Mouse (Mus musculus) heart, adult 2 months (tissue): Measurements from ENCODE around the gene Msln. TPM values are rescaled to one million over a fixed set of nuclear protein-coding genes. Genes with fewer than 3 reads are reported as not detected.

Experiments
- DNase-seq, 2 experiments: peaks; one replicate each; pipeline ENCODE4 v3.0.0; 2021
- H3K27ac ChIP-seq: fragments of 200-600 bp; 2 replicates; pipeline ENCODE4 v1.8.1; 2022
- H3K27me3 ChIP-seq: fragments of 200-500 bp; 2 replicates; pipeline ENCODE4 v1.6.1; 2012; ENCODE audit warnings: mild to moderate bottlenecking, low read length, inconsistent platforms, mixed read lengths; ENCODE audit not compliant: control insufficient read depth, insufficient read depth
- H3K36me3 ChIP-seq: fragments of 200-500 bp; 2 replicates; pipeline ENCODE4 v1.6.1; 2012; ENCODE audit warnings: low read length, inconsistent platforms; ENCODE audit not compliant: control insufficient read depth, insufficient read depth
- H3K4me1 ChIP-seq: fragments of 200-500 bp; 2 replicates; pipeline ENCODE4 v1.6.1; 2011; ENCODE audit warnings: low read length; ENCODE audit not compliant: control insufficient read depth, insufficient read depth
- H3K4me3 ChIP-seq: fragments of 200-600 bp; 2 replicates; pipeline ENCODE4 v1.8.1; 2022
- H3K79me2 ChIP-seq: fragments of 200-500 bp; replicated peaks from 2 replicates; pipeline ENCODE4 v1.6.1; 2012; ENCODE audit warnings: mild to moderate bottlenecking, inconsistent platforms, low read length, moderate library complexity, mixed read lengths; ENCODE audit not compliant: control insufficient read depth, insufficient read depth
- H3K9ac ChIP-seq: fragments of 200-500 bp; 2 replicates; pipeline ENCODE4 v1.6.1; 2012; ENCODE audit warnings: low read depth, mild to moderate bottlenecking, control low read depth, inconsistent platforms, low read length, mixed read lengths
- CTCF ChIP-seq: fragments of 200-600 bp; IDR thresholded peaks from 2 replicates; pipeline ENCODE4 v1.8.1; 2022; ENCODE audit warnings: antibody characterized with exemption, mild to moderate bottlenecking, moderate library complexity
- EP300 ChIP-seq: fragments of 200-500 bp; IDR thresholded peaks from 2 replicates; pipeline ENCODE4 v1.6.1; 2011; ENCODE audit warnings: low read depth, low read length, control low read depth; ENCODE audit not compliant: insufficient read depth
- POLR2A ChIP-seq: fragments of 200-500 bp; IDR thresholded peaks from 2 replicates; pipeline ENCODE4 v1.6.1; 2011; ENCODE audit warnings: mild to moderate bottlenecking, low read depth, low read length, control low read depth; ENCODE audit not compliant: insufficient read depth
- whole genome bisulfite sequencing: fragments of 180-500 bp; shearing (Covaris S2); methylation state at CpG from one replicate; pipeline ENCODE4 v1.1.7; 2018; 5-methylcytosine and 5-hydroxymethylcytosine counted together
- intact Hi-C: fragments of 180-260 bp; cut with DNase I; formaldehyde crosslinking; loops from one replicate; pipeline ENCODE4 v1.15.1; 2025
- polyA plus RNA-seq: library from polyadenylated mRNA; depleted of rRNA; stranded (reverse); fragments of >200 nt; gene quantifications from 2 replicates; pipeline ENCODE4 v1.2.3, GENCODE M21; 2012
- total RNA-seq, 2 experiments: library from RNA; stranded (reverse); gene quantifications; 2 replicates each; pipeline ENCODE4 v1.2.3; 2021

Gene Msln
- total and polyA plus RNA-seq, 3 experiments = 13.2 to 24.7 (median 16.6) TPM

DNA sequence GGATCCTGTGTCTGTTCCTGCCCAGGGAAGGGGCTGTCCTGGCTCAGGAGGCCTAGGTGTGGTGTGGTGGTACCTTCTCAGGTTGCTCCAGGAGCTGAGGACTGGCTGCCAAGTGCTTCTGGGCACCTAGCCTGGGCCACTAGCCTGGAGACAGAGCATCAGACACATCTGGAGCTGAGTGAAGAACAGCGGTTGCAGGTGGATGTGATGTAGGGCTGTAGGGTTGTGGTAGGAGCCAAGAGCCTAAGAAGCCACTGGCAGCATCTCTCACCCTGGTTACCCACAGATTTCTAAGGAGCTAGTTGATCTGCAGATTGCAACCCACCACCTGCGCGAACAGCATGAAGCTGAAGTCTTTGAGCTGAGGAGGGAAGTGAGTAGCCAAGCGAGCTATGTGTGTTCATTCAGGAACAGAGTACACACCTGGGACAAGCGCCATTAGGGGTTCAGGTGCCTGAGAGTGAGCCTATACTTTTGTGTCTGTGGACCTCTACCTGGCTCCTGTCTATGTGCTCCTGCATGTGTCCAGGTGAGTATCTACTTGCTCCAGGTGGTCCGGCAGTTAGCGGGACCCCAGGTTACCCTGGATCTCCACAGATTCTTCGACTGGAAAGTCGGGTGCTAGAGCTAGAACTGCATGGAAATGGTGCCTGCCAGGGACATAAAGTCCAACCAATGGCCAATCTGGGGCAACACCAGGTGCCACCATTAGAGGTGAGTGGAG lies 32.8 kb upstream of the Msln start:
- H3K79me2 ChIP-seq = no peaks in the 10 kb centered on the region
- 88% methylated on average over 9 of the region's 9 CpGs for WGBS
- no peaks in the 10 kb centered on the region for H3K36me3 ChIP-seq
- intact Hi-C loops = no loop called here
- H3K4me3 ChIP-seq = no peak overlapping the region
- H3K4me1 ChIP-seq = peaks cover 4% of the 10 kb centered on the region
- no peaks in the 10 kb centered on the region for H3K27me3 ChIP-seq
- TF ChIP-seq POLR2A (no peak), EP300 (no peak), CTCF (no peak)
- H3K9ac ChIP-seq = no peak overlapping the region
- H3K27ac ChIP-seq = no peak overlapping the region
- DNase-seq = peak in 1 of 2 experiments; percentile 19

DNA sequence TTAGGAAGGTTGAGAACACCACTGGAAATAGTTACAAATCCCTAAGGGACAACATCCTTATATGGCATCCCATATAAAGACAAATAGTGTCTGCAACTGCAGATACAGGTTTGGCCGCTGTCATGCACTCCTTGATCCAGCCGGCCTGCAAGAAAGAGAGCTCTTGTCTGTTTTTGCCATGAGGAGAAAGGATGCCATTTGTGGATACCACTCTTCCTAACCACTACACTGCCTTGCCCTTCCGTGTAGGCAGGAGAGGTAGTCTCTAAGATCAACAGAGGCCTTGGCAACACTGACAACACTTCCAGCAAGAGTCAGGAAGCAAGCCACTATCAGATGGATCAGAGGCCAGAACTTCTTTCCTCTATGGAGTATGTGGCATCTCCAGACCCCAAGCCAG lies 32.1 kb upstream of the Msln start, which contains the start of gene Ccdc78:
Ccdc78 (plus strand) TSS at position 301 of the 400 bp plus-strand sequence.
- peak within 1 kb of the TSS; percentile 37; the same call in 1 of the 2 replicates for H3K9ac ChIP-seq
- peak in 1 of 2 experiments; percentile 14 for DNase-seq
- no peak for TF ChIP-seq CTCF
- no peak for TF ChIP-seq EP300
- TF ChIP-seq POLR2A = no peak
- 48% methylated on average over 3 of the region's 3 CpGs for WGBS
- H3K4me3 ChIP-seq = peak within 1 kb of the TSS; percentile 91
- H3K27me3 ChIP-seq = no peaks in the 10 kb centered on the region
- no peaks in the 10 kb centered on the region for H3K79me2 ChIP-seq
- H3K4me1 ChIP-seq = peaks cover 2% of the 10 kb centered on the region
- H3K36me3 ChIP-seq = no peaks in the 10 kb centered on the region
- H3K27ac ChIP-seq = peak within 1 kb of the TSS; percentile 85
- intact Hi-C loops = no loop called here

DNA sequence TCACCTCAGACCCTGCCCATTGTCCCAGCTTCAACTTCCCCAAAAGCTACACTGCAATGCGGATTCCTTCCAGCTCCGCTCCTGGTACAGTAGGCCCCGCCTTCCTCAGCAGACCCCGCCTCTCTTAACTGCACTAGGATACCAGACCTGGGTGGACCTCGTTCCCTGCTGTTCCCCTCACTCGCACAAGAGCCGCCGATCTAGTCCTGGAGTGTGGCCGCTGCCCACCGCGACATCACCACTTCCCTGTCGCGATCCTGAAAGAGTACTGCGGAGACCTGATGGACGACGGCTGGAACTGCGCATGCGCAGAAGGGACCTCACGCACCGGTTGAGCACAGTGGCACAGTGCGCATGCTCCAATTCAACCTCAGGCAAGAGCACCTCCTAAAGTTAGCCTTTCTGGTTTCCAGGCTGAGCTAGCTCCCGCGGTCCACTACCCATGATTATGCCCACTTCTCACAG lies 31.1 kb upstream of the Msln start, which contains the start of gene Haghl:
Haghl (minus strand) TSS at position 393 of the 465 bp plus-strand sequence.
- Histone ChIP-seq H3K4me3 (peak within 1 kb of the TSS; percentile 91), H3K27me3 (no peaks in the 10 kb centered on the region), H3K79me2 (no peaks in the 10 kb centered on the region), H3K4me1 (peaks cover 2% of the 10 kb centered on the region; the same call in 1 of the 2 replicates), H3K36me3 (no peaks in the 10 kb centered on the region), H3K9ac (peak within 1 kb of the TSS; percentile 60), H3K27ac (peak within 1 kb of the TSS; percentile 85)
- DNase-seq = peak; percentile 93 to 96
- no peak for TF ChIP-seq EP300
- TF ChIP-seq POLR2A = peak; percentile 89
- TF ChIP-seq CTCF = peak; percentile 37
- intact Hi-C loops = no loop called here
- under 1% methylated on average over 23 of the region's 23 CpGs for WGBS

DNA sequence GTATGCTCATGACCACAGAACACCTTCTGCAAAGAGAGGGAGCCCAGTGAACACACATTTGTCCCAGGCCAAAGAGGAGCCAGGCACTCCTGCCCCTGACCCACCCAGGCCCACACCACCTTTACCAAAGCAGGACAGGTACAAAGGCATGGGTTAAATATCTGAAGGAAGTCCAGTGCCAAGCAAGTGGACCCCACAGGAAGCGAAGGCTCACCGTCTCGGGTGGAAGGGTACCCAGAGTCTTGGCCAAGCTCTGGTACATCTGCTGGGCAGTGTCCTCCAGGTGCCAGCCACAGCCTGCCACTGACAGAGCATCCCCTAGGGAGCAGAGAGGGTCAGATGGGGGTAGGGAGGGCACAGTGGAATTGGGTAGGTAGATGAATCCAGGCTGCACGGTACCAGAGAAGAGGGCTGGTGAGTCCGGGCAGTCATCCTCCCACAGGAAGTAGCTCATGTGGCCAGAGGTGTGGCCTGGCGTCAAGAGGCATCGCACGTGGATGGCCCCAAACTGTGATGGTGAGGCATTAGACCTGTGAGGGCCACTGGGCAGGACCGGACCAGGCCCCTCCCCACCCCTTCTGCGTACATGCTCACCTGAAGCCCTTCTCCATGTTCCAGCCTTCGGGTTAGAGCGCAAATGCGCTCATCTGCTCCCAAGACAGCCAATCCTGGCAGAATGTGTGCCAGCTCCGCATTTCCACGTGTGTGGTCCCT lies 29.8 kb upstream of the Msln start:
- no peaks in the 10 kb centered on the region for H3K79me2 ChIP-seq
- H3K4me3 ChIP-seq = no peak overlapping the region
- TF ChIP-seq EP300 = no peak
- peak; percentile 39; the same call in 1 of the 2 replicates for TF ChIP-seq POLR2A
- no peaks in the 10 kb centered on the region for H3K27me3 ChIP-seq
- peaks cover 2% of the 10 kb centered on the region; the same call in 1 of the 2 replicates for H3K4me1 ChIP-seq
- WGBS = 76% methylated on average over 15 of the region's 15 CpGs
- peak in 1 of 2 experiments; percentile 25 for DNase-seq
- H3K27ac ChIP-seq = no peak overlapping the region
- H3K36me3 ChIP-seq = no peaks in the 10 kb centered on the region
- intact Hi-C loops = no loop called here
- no peak overlapping the region for H3K9ac ChIP-seq

DNA sequence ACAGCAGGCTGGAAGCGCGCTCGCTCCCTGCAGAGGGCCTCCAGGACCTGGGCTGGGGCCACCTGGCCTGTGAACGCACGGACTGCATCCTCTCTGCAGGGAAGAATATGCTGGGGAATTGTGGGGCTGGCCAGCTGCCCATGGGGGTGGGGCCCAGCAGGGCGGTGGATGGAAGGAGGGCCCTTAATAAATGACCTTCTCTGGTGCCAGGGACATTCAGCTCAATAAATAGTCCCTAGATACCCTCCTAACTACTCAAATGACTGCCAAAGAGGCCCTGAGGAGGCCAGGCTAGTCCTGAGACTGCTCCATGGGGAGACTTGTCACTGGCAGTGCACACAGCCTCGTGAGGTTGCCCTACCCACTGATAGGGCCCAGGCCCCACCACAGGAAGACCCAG lies 28.9 kb upstream of the Msln start:
- TF ChIP-seq EP300 = no peak
- TF ChIP-seq POLR2A = no peak
- no peak for TF ChIP-seq CTCF
- no peak overlapping the region for H3K9ac ChIP-seq
- H3K36me3 ChIP-seq = no peaks in the 10 kb centered on the region
- no peak overlapping the region for H3K4me3 ChIP-seq
- 39% methylated on average over 7 of the region's 7 CpGs for WGBS
- H3K27ac ChIP-seq = no peak overlapping the region; the same call in 1 of the 2 replicates
- intact Hi-C loops = no loop called here
- no peaks in the 10 kb centered on the region for H3K27me3 ChIP-seq
- no peaks in the 10 kb centered on the region for H3K79me2 ChIP-seq
- H3K4me1 ChIP-seq = peaks cover 2% of the 10 kb centered on the region; the same call in 1 of the 2 replicates
- DNase-seq = peak; percentile 62 to 71
